Mouse (Mus musculus) bone marrow macrophage, adult 2 months (primary cell): ENCODE measurements at regions not wholly inside any gene's neighbourhood (a gene's known extent, or its start where the extent isn't known, plus 50 kb on each side); places are given as distances from the start of the nearest gene placed in this dataset.

Experiments used
- CTCF ChIP-seq: IDR thresholded peaks from 2 replicates; pipeline ENCODE4 v1.5.1; 2012; ENCODE audit warnings: low read depth, mild to moderate bottlenecking, low read length, moderate library complexity
- POLR2A ChIP-seq: IDR thresholded peaks from 2 replicates; pipeline ENCODE4 v1.6.1; 2012; ENCODE audit warnings: mild to moderate bottlenecking, low read depth, low read length, borderline replicate concordance

GRCm38 (mm10) chr16:86067628-86068364 is 166.2 kb upstream of the Adamts5 start:
- TF ChIP-seq CTCF (no peak), POLR2A (no peak)
